Mouse (Mus musculus): ENCODE data around the gene Adamts13. TPM values are rescaled to one million over a fixed set of nuclear protein-coding genes. Genes with fewer than 3 reads are reported as not detected.
A peak's percentile ranks its signal among the peaks of the same experiment; 100 is the strongest.

The Adamts13 gene
- 0.05 TPM in 1 of 2 replicates, not detected in the other for total RNA-seq (2012; rRNA removed)

- in situ Hi-C loops (cut with MboI; ENCODE audit: low sequenced_read_pairs in 2 of 2, unreplicated experiment in 2 of 2) = no loop called here
- Histone ChIP-seq H3K36me3 (ENCODE audit: control insufficient read depth, insufficient read depth, low read length, poor library complexity, severe bottlenecking) (no peaks in the 10 kb centered on the region), H3K4me3 (ENCODE audit: insufficient read depth in 1 of 2, low read depth in 1 of 2, low read length in 2 of 2, poor library complexity in 1 of 2, severe bottlenecking in 1 of 2) (no peak within 1 kb of the TSS), H3K9ac (ENCODE audit: insufficient read depth, low read depth, low read length, poor library complexity, severe bottlenecking) (no peak within 1 kb of the TSS), H3K4me1 (ENCODE audit: control insufficient read depth in 2 of 2, insufficient read depth in 2 of 2, low read length in 2 of 2, poor library complexity in 1 of 2) (no peaks in the 10 kb centered on the region), H3K27ac (ENCODE audit: insufficient read depth, low read depth, low read length, poor library complexity, severe bottlenecking) (no peak within 1 kb of the TSS), H3K9me3 (ENCODE audit: control insufficient read depth, insufficient read depth, low read depth, low read length) (no peaks in the 10 kb centered on the region)
- TF ChIP-seq HCFC1 (IDR thresholded peaks at IDR 0.05; ENCODE audit: borderline replicate concordance, insufficient read depth, low read length) = no peak
- no peak for TF ChIP-seq ZNF384 (IDR thresholded peaks at IDR 0.05; ENCODE audit: low read depth, low read length)
- no peak for TF ChIP-seq ZC3H11A (IDR thresholded peaks at IDR 0.05; ENCODE audit: borderline replicate concordance, low read depth, low read length)
- no peak for TF ChIP-seq MAFK (IDR thresholded peaks at IDR 0.05; ENCODE audit: insufficient read depth, low read depth, low read length)
- TF ChIP-seq CHD2 (IDR thresholded peaks at IDR 0.05; ENCODE audit: low read depth, low read length) = no peak
- no peak for DNase-seq (ENCODE audit: low read depth, low spot score)
Measured at GRCm38 (mm10) chr2:26973116-26973515, at the start of gene Adamts13. Adamts13 (plus strand) TSS chr2:26973416.

GRCm38 (mm10) chr2:26927745-26928476, 45.3 kb upstream of the Adamts13 start:
- no peak for DNase-seq (ENCODE audit: low read depth, low spot score)
- H3K36me3 ChIP-seq (ENCODE audit: control insufficient read depth, insufficient read depth, low read length, poor library complexity, severe bottlenecking) = peaks cover 31% of the 10 kb centered on the region
- H3K27ac ChIP-seq (ENCODE audit: insufficient read depth, low read depth, low read length, poor library complexity, severe bottlenecking) = no peak overlapping the region
- in situ Hi-C loops (cut with MboI; ENCODE audit: low sequenced_read_pairs in 2 of 2, unreplicated experiment in 2 of 2) = no loop called here
- no peak overlapping the region for H3K9ac ChIP-seq (ENCODE audit: insufficient read depth, low read depth, low read length, poor library complexity, severe bottlenecking)
- H3K4me1 ChIP-seq (ENCODE audit: control insufficient read depth in 2 of 2, insufficient read depth in 2 of 2, low read length in 2 of 2, poor library complexity in 1 of 2) = no peaks in the 10 kb centered on the region
- TF ChIP-seq ZC3H11A (IDR thresholded peaks at IDR 0.05; ENCODE audit: borderline replicate concordance, low read depth, low read length) (no peak), ZNF384 (IDR thresholded peaks at IDR 0.05; ENCODE audit: low read depth, low read length) (no peak), MAFK (IDR thresholded peaks at IDR 0.05; ENCODE audit: insufficient read depth, low read depth, low read length) (no peak), CHD2 (IDR thresholded peaks at IDR 0.05; ENCODE audit: low read depth, low read length) (no peak), HCFC1 (IDR thresholded peaks at IDR 0.05; ENCODE audit: borderline replicate concordance, insufficient read depth, low read length) (no peak)
- no peak overlapping the region for H3K4me3 ChIP-seq (ENCODE audit: insufficient read depth in 1 of 2, low read depth in 1 of 2, low read length in 2 of 2, poor library complexity in 1 of 2, severe bottlenecking in 1 of 2)
- H3K9me3 ChIP-seq (ENCODE audit: control insufficient read depth, insufficient read depth, low read depth, low read length) = no peaks in the 10 kb centered on the region

- Histone ChIP-seq H3K27ac (ENCODE audit: insufficient read depth, low read depth, low read length, poor library complexity, severe bottlenecking) (no peak overlapping the region), H3K9me3 (ENCODE audit: control insufficient read depth, insufficient read depth, low read depth, low read length) (no peaks in the 10 kb centered on the region), H3K9ac (ENCODE audit: insufficient read depth, low read depth, low read length, poor library complexity, severe bottlenecking) (no peak overlapping the region), H3K4me1 (ENCODE audit: control insufficient read depth in 2 of 2, insufficient read depth in 2 of 2, low read length in 2 of 2, poor library complexity in 1 of 2) (peaks cover 2 to 7% of the 10 kb centered on the region in 2 experiments; a peak in 2 of 4 replicates), H3K36me3 (ENCODE audit: control insufficient read depth, insufficient read depth, low read length, poor library complexity, severe bottlenecking) (peaks cover 21% of the 10 kb centered on the region), H3K4me3 (ENCODE audit: insufficient read depth in 1 of 2, low read depth in 1 of 2, low read length in 2 of 2, poor library complexity in 1 of 2, severe bottlenecking in 1 of 2) (no peak overlapping the region)
- DNase-seq (ENCODE audit: low read depth, low spot score) = peak; percentile 69
- no peak for TF ChIP-seq CHD2 (IDR thresholded peaks at IDR 0.05; ENCODE audit: low read depth, low read length)
- peak; percentile 84 for TF ChIP-seq MAFK (IDR thresholded peaks at IDR 0.05; ENCODE audit: insufficient read depth, low read depth, low read length)
- TF ChIP-seq HCFC1 (IDR thresholded peaks at IDR 0.05; ENCODE audit: borderline replicate concordance, insufficient read depth, low read length) = no peak
- TF ChIP-seq ZC3H11A (IDR thresholded peaks at IDR 0.05; ENCODE audit: borderline replicate concordance, low read depth, low read length) = peak; percentile 61; the same call in 1 of the 2 replicates
- no peak for TF ChIP-seq ZNF384 (IDR thresholded peaks at IDR 0.05; ENCODE audit: low read depth, low read length)
- in situ Hi-C loops (cut with MboI; ENCODE audit: low sequenced_read_pairs in 2 of 2, unreplicated experiment in 2 of 2) = no loop called here
Measured at GRCm38 (mm10) chr2:26930390-26930789, 42.8 kb upstream of the Adamts13 start.

GRCm38 (mm10) chr2:26932473-26933303, 40.5 kb upstream of the Adamts13 start:
- Histone ChIP-seq H3K9ac (ENCODE audit: insufficient read depth, low read depth, low read length, poor library complexity, severe bottlenecking) (peak overlapping the region; percentile 94), H3K36me3 (ENCODE audit: control insufficient read depth, insufficient read depth, low read length, poor library complexity, severe bottlenecking) (peaks cover 9% of the 10 kb centered on the region), H3K27ac (ENCODE audit: insufficient read depth, low read depth, low read length, poor library complexity, severe bottlenecking) (peak overlapping the region; percentile 74), H3K9me3 (ENCODE audit: control insufficient read depth, insufficient read depth, low read depth, low read length) (no peaks in the 10 kb centered on the region), H3K4me1 (ENCODE audit: control insufficient read depth in 2 of 2, insufficient read depth in 2 of 2, low read length in 2 of 2, poor library complexity in 1 of 2) (peaks cover 2 to 7% of the 10 kb centered on the region in 2 experiments; a peak in 2 of 4 replicates), H3K4me3 (ENCODE audit: insufficient read depth in 1 of 2, low read depth in 1 of 2, low read length in 2 of 2, poor library complexity in 1 of 2, severe bottlenecking in 1 of 2) (peak overlapping the region; percentile 94)
- TF ChIP-seq ZC3H11A (IDR thresholded peaks at IDR 0.05; ENCODE audit: borderline replicate concordance, low read depth, low read length) (no peak), CHD2 (IDR thresholded peaks at IDR 0.05; ENCODE audit: low read depth, low read length) (no peak), MAFK (IDR thresholded peaks at IDR 0.05; ENCODE audit: insufficient read depth, low read depth, low read length) (no peak), ZNF384 (IDR thresholded peaks at IDR 0.05; ENCODE audit: low read depth, low read length) (no peak), HCFC1 (IDR thresholded peaks at IDR 0.05; ENCODE audit: borderline replicate concordance, insufficient read depth, low read length) (no peak)
- no peak for DNase-seq (ENCODE audit: low read depth, low spot score)
- in situ Hi-C loops (cut with MboI; ENCODE audit: low sequenced_read_pairs in 2 of 2, unreplicated experiment in 2 of 2) = no loop called here

Data from ES-E14 (cell line).